Mouse (Mus musculus) cerebellum, postnatal 36 days (tissue): ENCODE measurements at regions not wholly inside any gene's neighbourhood (a gene's known extent, or its start where the extent isn't known, plus 50 kb on each side); places are given as distances from the start of the nearest gene placed in this dataset.

Experiments used
- DNase-seq, 2 experiments: peaks; one replicate each; pipeline ENCODE4 v3.0.0; 2021 to 2022; ENCODE audit warnings: mixed read lengths in 2 of 2

DNA sequence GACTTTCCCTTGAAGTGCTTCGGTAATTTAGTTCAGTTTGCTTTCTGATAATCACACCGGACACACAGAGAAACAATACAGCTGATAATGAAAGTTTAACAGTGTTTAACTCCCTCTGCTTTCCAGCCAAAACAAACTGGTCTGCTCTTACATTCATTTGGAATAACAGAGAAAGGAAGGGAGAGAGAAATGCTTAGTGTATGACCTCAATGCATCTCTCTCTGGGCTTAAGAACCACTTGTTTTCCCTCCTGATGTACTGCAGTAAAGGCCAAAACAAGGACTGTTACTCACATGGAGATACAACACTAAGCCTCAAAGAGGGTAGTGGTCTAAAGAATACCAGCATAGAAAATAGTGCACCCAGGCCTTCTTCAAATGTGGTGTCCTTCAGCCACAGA is 478.9 kb downstream of the Efnb2 start:
- no peak for DNase-seq

DNA sequence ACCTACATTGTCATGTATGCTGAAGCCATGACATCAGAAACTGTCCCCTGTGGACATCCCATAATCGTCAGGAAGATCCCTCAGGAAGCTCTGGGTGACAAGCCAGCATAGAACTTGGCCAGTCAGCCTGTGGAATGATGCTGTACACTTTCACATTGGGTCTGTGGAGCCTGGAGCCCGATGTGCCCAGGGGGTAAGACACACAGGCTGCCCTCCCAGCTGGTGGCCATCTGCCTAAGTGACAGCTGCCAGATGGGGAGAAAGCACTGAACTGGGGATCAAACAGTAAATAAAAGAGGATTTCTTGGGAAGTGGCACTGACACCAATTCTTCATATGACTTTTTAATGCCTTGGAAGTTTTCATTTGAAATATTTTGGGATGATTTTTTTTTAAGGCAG is 486.8 kb downstream of the Efnb2 start:
- peak; percentile 9 to 25 for DNase-seq

DNA sequence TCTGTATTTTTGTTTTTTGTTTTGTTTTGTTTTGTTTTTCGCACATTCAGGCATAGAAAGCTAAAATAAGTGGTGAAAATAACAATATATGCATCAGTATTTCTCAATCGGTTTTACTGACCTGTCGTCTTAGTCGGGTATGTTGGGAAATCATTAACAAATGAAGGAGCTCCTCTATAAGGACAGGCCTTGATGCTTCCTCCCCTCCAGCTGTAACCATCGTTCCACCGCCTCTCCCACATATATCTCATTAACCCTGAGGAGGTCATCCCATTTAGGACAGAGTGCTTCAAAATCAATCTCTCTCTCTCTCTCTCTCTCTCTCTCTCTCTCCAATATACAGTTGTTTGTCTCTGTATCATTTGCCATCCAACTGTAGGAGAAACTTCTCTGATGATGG is 492.4 kb downstream of the Efnb2 start:
- no peak for DNase-seq

DNA sequence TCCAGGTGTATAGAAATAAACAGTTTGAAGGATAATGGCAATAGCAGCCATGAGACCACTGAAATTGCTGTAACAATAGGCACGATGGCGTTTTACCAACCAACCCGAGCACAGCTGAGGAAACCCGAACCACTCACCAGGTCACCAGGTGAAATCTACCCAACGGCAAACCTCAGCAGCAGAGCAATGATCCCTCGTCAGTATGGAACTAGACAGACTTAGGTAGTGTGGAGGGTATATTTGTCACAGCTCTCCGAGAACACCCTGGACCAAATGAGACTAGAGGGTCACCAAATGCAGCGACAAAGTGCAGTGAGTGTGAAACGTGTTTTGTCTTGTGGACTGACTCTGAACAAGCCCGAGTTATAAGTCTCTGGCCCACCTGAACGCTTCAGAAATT is 492.8 kb downstream of the Efnb2 start:
- DNase-seq, result no peak

DNA sequence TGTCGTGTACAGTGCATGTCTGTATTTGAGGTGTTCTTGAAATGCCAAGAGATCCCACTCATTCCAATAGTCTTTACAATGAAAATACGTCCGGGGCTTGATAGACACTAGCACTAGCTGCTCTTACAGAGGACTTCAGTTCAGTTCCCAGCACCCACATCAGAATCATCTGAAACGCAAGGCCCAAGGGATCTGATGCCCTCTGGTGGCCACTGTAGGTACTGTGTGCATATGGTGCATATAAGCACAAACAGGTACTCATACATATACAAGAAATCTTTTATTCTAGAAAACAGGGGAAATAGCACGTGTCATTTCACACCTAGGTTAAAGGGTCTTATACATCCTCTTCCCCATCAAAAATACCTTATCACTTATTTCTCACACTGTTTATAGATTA is 513.5 kb downstream of the Efnb2 start:
- DNase-seq, result no peak

DNA sequence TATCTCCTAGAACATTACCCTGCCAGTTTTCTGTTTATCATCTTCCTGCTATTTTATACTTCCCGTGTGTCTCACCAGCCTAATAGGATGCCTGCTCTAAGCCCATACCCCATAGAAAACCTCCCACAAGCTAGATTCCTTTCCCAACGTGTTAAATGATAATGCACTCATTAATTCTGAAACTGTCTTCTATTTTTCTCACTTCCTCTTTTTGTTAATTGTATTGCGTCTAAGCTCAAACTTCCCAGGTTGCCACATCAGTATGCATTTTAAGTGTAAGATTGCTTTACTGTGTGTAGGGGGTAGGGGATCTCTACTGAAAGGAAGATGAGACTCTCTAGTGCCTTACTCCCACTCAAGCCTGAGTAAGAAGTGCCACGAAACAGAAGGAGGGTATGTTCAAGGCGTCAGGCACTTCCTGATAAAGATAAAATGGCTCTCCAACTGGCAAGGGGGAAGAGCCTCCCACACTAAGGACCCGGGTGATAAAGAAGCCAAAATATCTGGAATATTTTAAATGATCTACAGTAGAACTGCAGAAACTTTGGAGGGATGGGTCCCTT is 518.0 kb downstream of the Efnb2 start:
- no peak for DNase-seq

GRCm38 (mm10) chr8:8142461-8142860 is 518.6 kb downstream of the Efnb2 start:
- DNase-seq, result no peak

- DNase-seq, result no peak
Observed at GRCm38 (mm10) chr8:8139720-8140119, 521.3 kb downstream of the Efnb2 start.

DNA sequence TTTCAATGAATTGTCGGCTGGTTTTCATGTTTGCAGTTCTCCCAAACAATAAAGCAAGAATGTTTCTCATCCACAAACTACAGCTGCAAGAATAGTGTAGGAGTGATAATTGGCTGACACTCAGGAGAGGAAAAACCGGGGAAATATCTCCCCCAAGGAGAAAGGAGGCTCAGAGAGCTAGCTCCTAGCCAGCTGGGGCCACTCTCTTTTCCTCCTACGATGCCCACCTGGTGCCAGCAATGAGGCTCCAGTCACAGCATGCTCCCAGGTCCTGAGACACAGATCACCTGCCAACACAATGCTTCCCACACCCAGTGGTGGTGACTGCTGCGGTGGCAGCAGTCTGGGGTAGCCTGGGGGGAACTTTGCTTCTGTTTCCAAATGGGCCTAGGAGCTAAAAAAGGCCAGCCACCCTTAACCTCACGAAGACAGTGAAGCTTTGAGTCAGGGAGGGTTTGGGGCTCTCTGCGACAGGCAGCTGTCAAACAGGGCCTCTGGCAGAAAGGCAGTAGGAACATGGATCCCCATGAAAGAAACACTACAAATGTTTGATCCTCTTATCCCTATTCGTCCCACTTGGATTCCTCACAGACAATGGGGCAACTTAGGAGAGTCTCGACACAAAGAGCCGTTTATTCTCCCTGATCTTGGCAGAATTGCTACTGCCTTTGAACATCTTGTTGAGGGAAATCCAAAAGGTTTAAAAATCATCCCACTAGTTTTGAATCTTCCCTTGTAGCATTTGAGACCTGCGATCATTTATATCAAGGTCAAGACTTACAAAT is 527.8 kb downstream of the Efnb2 start:
- DNase-seq, result no peak

DNA sequence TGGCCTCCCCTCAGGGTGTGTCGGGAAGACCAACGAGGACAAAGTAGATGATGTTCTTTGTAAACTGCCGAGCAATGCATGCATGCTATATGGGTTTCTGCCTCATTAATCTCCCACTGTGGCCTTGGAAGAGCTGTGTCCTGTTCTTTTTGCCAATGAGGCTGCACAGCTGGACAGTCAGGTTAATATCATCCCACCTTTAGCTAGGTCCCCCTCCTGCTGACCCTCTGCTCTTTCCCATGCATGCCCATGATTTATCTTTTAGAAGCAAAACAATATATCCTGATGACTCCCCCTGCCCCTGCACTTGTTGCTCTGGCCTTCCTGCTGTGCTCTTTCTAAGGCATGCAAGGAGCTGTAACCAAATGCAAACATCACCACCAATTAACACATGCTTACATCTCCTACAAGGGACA is 529.1 kb downstream of the Efnb2 start:
- DNase-seq, result no peak

GRCm38 (mm10) chr8:8130806-8131205 is 530.2 kb downstream of the Efnb2 start:
- no peak for DNase-seq

DNA sequence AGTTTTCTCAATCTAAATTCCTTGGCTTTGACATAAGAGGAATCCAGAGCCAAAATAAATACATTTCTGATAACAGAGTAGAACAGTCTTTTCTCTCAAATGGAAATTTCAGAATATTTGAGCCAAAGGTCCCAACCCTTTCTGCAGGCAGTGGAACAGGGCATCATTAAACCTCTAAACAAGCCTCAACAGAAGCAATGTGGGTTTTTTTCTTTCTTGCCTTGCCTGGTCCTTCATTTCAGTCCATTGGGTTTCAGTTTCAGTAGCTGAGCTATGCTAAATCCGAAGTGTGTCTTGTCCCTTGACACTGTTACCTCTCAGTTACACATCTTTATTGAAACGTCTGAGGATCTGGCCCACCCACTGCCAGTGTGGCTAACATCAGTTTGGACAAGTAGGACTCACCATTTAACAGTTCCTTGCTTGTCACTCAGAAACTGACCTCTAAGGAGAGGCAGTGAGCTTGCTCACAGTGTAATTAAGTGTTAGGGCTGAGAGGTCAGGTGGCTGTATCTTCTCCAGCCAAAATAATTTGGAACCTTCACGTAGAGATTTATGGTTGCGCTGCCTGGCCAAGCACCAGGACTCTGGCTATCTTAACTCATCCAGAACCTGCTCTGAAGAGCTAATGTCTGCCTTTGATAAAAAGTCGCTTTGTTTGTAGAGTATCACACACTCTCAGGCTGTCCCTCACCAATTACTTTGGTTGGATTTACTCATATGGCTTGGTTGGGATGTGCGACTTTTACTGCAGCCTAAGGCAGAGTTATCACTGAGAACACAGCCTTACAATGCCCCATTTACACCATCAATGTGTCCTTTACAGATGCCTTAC is 545.2 kb downstream of the Efnb2 start:
- DNase-seq, result no peak

DNA sequence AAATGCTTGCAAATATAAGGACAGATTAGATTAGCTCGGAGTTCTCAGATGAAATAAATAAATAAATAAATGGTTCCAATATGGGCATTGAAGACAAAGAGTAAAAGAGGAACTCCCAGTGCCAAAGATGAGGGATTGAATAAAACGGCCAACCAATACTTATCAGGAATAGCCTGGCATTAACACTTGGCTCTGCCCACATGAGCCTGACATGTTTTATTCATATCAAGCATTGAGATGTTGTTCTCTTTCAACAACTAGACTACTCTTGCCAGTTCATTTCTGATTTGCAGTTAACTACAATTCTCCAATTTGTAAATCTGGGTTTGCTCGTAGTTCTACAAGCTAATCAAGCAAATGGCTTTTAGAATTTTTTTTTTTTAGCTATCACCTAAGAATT is 546.4 kb downstream of the Efnb2 start:
- DNase-seq, result no peak

DNA sequence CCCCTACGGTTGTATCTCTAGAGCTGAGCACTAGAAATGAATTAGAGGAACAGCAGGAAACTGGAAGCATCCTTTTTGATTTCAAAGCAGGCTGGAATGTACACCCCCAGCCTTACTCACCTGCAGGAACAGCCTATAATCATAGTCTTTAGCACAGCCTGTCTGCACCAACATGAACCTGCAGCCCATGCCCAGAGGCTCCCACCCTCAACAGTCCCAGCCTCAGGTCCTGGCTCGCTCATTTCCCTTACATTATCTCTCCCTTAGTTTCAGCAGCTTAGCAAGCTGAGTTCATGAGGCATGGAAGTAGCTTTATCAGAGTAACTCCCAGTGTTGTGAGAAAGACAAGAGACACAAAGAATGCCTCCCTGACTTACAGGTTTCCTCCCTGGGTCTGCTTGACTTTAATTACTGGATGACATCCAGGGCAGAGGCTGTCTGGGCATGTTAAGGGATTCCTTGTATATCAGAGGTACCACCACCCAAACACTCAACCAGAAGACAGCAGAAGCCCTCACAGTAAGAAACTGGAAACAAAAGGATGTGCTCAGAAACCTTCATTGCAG is 551.2 kb downstream of the Efnb2 start:
- no peak for DNase-seq

GRCm38 (mm10) chr8:8103492-8103891 is 557.5 kb downstream of the Efnb2 start:
- DNase-seq, result no peak

GRCm38 (mm10) chr8:8102010-8102727 is 558.9 kb downstream of the Efnb2 start:
- no peak for DNase-seq

- no peak for DNase-seq
Observed at GRCm38 (mm10) chr8:8092551-8092950, 568.5 kb downstream of the Efnb2 start.

GRCm38 (mm10) chr8:8084652-8085051 is 576.4 kb downstream of the Efnb2 start:
- DNase-seq, result no peak

- no peak for DNase-seq
Observed at GRCm38 (mm10) chr8:8064074-8064473, 597.0 kb downstream of the Efnb2 start.

DNA sequence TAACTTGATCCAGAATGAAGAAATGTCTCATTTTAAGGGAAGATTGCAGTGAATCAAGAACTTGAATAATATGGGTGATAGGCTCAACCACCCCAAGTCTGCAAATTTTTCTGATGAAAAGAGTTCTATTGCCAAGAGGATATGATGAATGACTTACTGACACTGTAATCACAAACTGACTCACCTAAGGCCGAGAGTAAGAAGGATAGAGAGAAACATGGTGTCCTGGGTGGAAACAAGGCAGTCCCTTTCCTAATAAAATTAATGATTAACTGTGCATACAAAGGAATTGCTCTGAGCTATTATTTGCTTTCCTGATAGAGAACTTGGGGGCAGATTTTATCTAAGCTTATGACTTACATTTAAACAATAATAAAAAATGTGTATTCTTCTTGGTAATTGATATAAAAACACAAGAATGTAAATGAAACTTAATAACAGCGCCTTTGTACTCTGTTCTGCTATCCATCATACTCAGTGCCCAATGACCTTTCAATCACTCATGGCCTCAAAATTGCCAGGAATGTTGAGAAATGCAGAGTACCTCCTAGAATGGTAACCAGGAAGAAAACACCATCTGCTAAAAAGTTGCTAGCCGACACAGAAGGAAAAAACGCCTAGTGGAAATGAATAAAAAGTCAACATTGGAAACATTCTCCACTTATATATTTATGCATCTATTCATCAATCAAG is 606.7 kb downstream of the Efnb2 start:
- no peak for DNase-seq

DNA sequence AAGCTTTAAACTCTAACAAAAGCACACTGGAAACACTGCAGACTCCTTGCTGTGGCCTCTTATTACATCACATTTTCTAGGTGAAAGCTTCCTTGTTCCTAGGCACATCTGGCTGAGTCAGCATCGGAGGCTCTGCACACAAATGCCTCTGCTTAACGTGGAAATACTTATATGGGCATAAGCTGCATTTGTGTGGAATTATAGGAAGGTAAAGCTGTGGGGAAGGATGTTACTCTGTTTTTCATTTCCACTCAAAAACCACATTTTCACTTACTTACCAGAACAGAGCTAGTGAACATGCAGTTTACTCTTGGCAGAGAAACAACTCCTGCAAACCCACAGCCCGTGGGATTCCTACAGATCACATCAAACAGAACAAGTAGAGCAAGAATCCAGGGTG is 609.9 kb downstream of the Efnb2 start:
- DNase-seq, result no peak

GRCm38 (mm10) chr8:8050778-8051177 is 610.3 kb downstream of the Efnb2 start:
- no peak for DNase-seq
